Mouse (Mus musculus): ENCODE measurements around the gene Inf2. TPM values are rescaled to one million over a fixed set of nuclear protein-coding genes. Genes with fewer than 3 reads are reported as not detected.
A peak's percentile ranks its signal among the peaks of the same experiment; 100 is the strongest.

Gene Inf2
- total and polyA plus RNA-seq, 3 experiments = 26.1 to 122 (median 55.7) TPM

DNA sequence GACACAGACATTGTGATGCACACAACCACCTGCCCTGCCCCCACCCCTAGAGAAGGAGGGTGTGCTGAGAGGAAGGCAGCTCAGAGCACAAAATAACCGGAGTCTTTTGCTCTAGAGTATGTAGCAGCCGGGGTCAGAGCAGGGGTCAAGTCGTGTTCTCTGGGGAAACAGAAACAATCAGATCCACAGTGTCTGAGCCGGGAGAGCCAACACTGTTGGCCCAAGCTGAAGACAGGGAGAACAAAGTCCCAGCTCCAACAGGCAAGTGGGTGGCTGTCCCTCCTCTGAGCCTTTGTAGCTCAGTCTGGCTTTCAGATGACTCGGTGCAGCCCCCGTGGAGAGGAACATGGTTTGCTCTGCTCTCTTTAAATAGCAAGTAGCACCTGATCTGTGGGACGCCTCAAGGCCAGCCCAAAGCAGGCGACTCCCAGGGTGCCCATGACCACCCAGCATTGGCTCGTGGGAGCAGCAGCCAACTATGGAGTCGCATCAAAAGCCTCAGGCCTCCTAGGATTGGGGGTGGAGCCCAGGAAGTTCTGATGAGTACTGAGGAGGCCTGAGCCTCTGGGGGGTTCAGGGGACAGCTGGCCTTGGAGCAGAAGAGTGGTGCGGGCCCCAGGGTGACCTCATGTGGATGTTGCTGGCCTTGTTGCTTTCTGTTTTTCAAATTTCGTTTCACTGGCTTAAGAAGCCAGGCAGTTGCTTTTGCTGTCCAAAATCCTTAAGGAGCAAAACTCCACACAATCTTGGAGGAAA lies 43.5 kb upstream of the Inf2 start:
- no peak for DNase-seq (ENCODE audit: low read depth, low spot score)
- H3K9ac ChIP-seq (ENCODE audit: control insufficient read depth, low read depth, low read length, poor library complexity, severe bottlenecking) = no peak overlapping the region
- H3K9me3 ChIP-seq (replicated peaks; ENCODE audit: insufficient read depth, low read length) = no peaks in the 10 kb centered on the region
- H3K36me3 ChIP-seq (ENCODE audit: control insufficient read depth in 1 of 2, insufficient read depth in 2 of 2, low read length in 2 of 2) = no peaks in the 10 kb centered on the region
- H3K4me1 ChIP-seq (ENCODE audit: control insufficient read depth in 1 of 2, insufficient read depth in 2 of 2, low read length in 2 of 2) = no peaks in the 10 kb centered on the region
- H3K27ac ChIP-seq (ENCODE audit: control insufficient read depth, low read depth, low read length) = no peak overlapping the region
- no peaks in the 10 kb centered on the region for H3K27me3 ChIP-seq (ENCODE audit: control insufficient read depth in 1 of 2, insufficient read depth in 2 of 2, low read length in 2 of 2)
- no peak for TF ChIP-seq SIN3A (IDR thresholded peaks at IDR 0.05; ENCODE audit: low read length)
- TF ChIP-seq MXI1 (IDR thresholded peaks at IDR 0.05; ENCODE audit: low read depth, low read length) = no peak
- TF ChIP-seq NELFE (IDR thresholded peaks at IDR 0.05; ENCODE audit: low read depth, low read length) = no peak
- TF ChIP-seq HCFC1 (IDR thresholded peaks at IDR 0.05; ENCODE audit: low read depth, low read length) = no peak
- TF ChIP-seq KAT2A (conservative IDR thresholded peaks at IDR 0.05; ENCODE audit: low read depth, low read length) = no peak
- TF ChIP-seq E2F4 (IDR thresholded peaks at IDR 0.05; ENCODE audit: borderline replicate concordance, low read depth, low read length) = no peak
- H3K79me2 ChIP-seq (ENCODE audit: control insufficient read depth, insufficient read depth, low read length, poor library complexity) = no peaks in the 10 kb centered on the region
- no peak overlapping the region for H3K4me3 ChIP-seq (ENCODE audit: control insufficient read depth in 1 of 2, insufficient read depth in 1 of 2, low read depth in 2 of 2, low read length in 2 of 2)

GRCm38 (mm10) chr12:112546110-112546509 lies 42.5 kb upstream of the Inf2 start:
- no peaks in the 10 kb centered on the region for H3K4me1 ChIP-seq (ENCODE audit: control insufficient read depth in 1 of 2, insufficient read depth in 2 of 2, low read length in 2 of 2)
- TF ChIP-seq NELFE (IDR thresholded peaks at IDR 0.05; ENCODE audit: low read depth, low read length) (no peak), POLR2AphosphoS5 (IDR thresholded peaks at IDR 0.05; ENCODE audit: borderline replicate concordance, low read depth, low read length) (peak; percentile 97; the same call in 1 of the 2 replicates), UBTF (IDR thresholded peaks at IDR 0.05; ENCODE audit: borderline replicate concordance, insufficient read depth, low read depth, low read length) (no peak), CHD1 (IDR thresholded peaks at IDR 0.05; ENCODE audit: low read depth, low read length) (no peak), POLR2AphosphoS2 (IDR thresholded peaks at IDR 0.05; ENCODE audit: low read length) (no peak), EP300 (IDR thresholded peaks at IDR 0.05; ENCODE audit: low read depth in 1 of 2, low read length in 2 of 2) (no peak), MXI1 (IDR thresholded peaks at IDR 0.05; ENCODE audit: low read depth, low read length) (no peak), TAL1 (IDR thresholded peaks at IDR 0.05; ENCODE audit: low read length) (peak; percentile 19; the same call in 1 of the 2 replicates), USF2 (IDR thresholded peaks at IDR 0.05; ENCODE audit: borderline replicate concordance in 1 of 2, insufficient read depth in 1 of 2, low read depth in 1 of 2, low read length in 2 of 2) (no peak), MAZ (IDR thresholded peaks at IDR 0.05; ENCODE audit: low read depth, low read length) (no peak)
- H3K4me3 ChIP-seq (ENCODE audit: control insufficient read depth in 1 of 2, insufficient read depth in 1 of 2, low read depth in 2 of 2, low read length in 2 of 2) = no peak overlapping the region
- H3K79me2 ChIP-seq (ENCODE audit: control insufficient read depth, insufficient read depth, low read length, poor library complexity) = no peaks in the 10 kb centered on the region
- no peaks in the 10 kb centered on the region for H3K27me3 ChIP-seq (ENCODE audit: control insufficient read depth in 1 of 2, insufficient read depth in 2 of 2, low read length in 2 of 2)
- no peaks in the 10 kb centered on the region for H3K9me3 ChIP-seq (replicated peaks; ENCODE audit: insufficient read depth, low read length)
- no peak overlapping the region for H3K27ac ChIP-seq (ENCODE audit: control insufficient read depth, low read depth, low read length)
- H3K36me3 ChIP-seq (ENCODE audit: control insufficient read depth in 1 of 2, insufficient read depth in 2 of 2, low read length in 2 of 2) = no peaks in the 10 kb centered on the region
- DNase-seq (ENCODE audit: low read depth, low spot score) = no peak
- no peak overlapping the region for H3K9ac ChIP-seq (ENCODE audit: control insufficient read depth, low read depth, low read length, poor library complexity, severe bottlenecking)

All from MEL (cell line).